Mouse (Mus musculus) CD4-positive naive resting alpha-beta T cell, adult 76 days (primary cell): ENCODE results near the gene Map1a. TPM values are rescaled to one million over a fixed set of nuclear protein-coding genes. Genes with fewer than 3 reads are reported as not detected.

ENCODE experiments used
- total RNA-seq: library from RNA; stranded (reverse); gene quantifications from one replicate; pipeline ENCODE4 v1.2.4, GENCODE M21; 2023

Gene Map1a
- total RNA-seq = 0.09 TPM

GRCm38 (mm10) chr2:121288901-121289729, at the start of gene Map1a:
TSS of gene Map1a (plus strand) at chr2:121289600.

GRCm38 (mm10) chr2:121271236-121271927, 18.0 kb upstream of the Map1a start, which contains the start of gene Trp53bp1:
TSS of gene Trp53bp1 (minus strand) at chr2:121271407.

GRCm38 (mm10) chr2:121354820-121355592, 65.6 kb downstream of the Map1a start, which contains the start of gene Ppip5k1:
TSS of gene Ppip5k1 (minus strand) at chr2:121355396.

DNA sequence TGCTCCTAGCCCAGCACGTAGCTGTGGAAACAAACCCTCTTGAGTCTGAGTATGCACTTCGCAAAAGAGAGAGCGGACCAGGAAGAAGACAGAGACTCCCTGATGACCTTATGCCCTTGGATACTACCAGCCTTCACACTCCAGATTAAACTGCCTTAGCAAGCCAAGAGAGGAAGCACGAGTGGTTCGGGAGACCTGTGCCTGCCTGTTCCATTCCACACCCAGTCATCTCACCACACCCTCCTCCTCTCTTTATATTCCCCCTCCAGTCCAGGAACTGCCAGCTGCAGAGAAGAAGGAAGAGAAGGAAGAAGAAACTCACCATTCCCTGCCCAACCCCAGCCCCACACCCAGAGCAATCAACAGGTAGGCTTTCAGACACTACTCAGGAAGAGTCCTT, 68.1 kb downstream of the Map1a start, which contains the start of gene Ckmt1:
TSS of gene Ckmt1 (plus strand) at position 221 of the 400 bp plus-strand sequence.

Other genes with a start within 250 kb of the Map1a start
- gene Tgm5, start 203.8 kb upstream of the Map1a start, total RNA-seq = not detected
- gene Tgm7, start 179.8 kb upstream of the Map1a start, total RNA-seq = not detected
- gene Adal, start 149.2 kb upstream of the Map1a start, total RNA-seq = 13.9 TPM
- 8.6 TPM for gene Lcmt2, start 148.9 kb upstream of the Map1a start, total RNA-seq
- 68.5 TPM for gene Tubgcp4, start 118.9 kb upstream of the Map1a start, total RNA-seq
- 24.7 TPM for gene Zscan29, start 118.5 kb upstream of the Map1a start, total RNA-seq
- gene Trp53bp1, start 18.2 kb upstream of the Map1a start, total RNA-seq = 73.1 TPM
- 16.9 TPM for gene Ppip5k1, start 65.8 kb downstream of the Map1a start, total RNA-seq
- not detected for gene Ckmt1, start 68.1 kb downstream of the Map1a start, total RNA-seq
- gene Strc, start 97.6 kb downstream of the Map1a start, total RNA-seq = 1.1 TPM
- gene Pdia3, start 124.2 kb downstream of the Map1a start, total RNA-seq = 153 TPM
- gene Catsper2, start 124.2 kb downstream of the Map1a start, total RNA-seq = 3.3 TPM
- 5.5 TPM for gene Ell3, start 154.7 kb downstream of the Map1a start, total RNA-seq
- 275 TPM for gene Serf2, start 159.6 kb downstream of the Map1a start, total RNA-seq
- gene Hypk, start 163.7 kb downstream of the Map1a start, total RNA-seq = 44.1 TPM
- gene Serinc4, start 167.2 kb downstream of the Map1a start, total RNA-seq = 0.67 TPM
- 41.8 TPM for gene Mfap1b, start 184.5 kb downstream of the Map1a start, total RNA-seq
- 48.4 TPM for gene Mfap1a, start 217.1 kb downstream of the Map1a start, total RNA-seq
- 14.7 TPM for gene Wdr76, start 217.1 kb downstream of the Map1a start, total RNA-seq